Mouse (Mus musculus) small intestine, adult 10 weeks (tissue): ENCODE results near the gene Emid1. TPM values are rescaled to one million over a fixed set of nuclear protein-coding genes. Genes with fewer than 3 reads are reported as not detected.

Experiments
- polyA plus RNA-seq: library from polyadenylated mRNA; stranded (reverse); fragments of 350-450 nt; fragmentation: Illumina TruSeq; extraction: RNeasy Lipid Tissue Mini Kit (QIAGEN cat#74804); gene quantifications from one replicate; pipeline ENCODE4 v1.2.3, GENCODE M21; 2014; ENCODE audit warnings: low replicate concordance

The Emid1 gene
- not detected for polyA plus RNA-seq

GRCm38 (mm10) chr11:5151680-5152337, at the start of gene Emid1:
TSS of gene Emid1 (minus strand) at chr11:5152257.

GRCm38 (mm10) chr11:5098736-5099542, 53.1 kb downstream of the Emid1 start, which contains the start of the genes Rhbdd3 and Ewsr1:
TSS of gene Rhbdd3 (plus strand) at chr11:5098926.
TSS of gene Ewsr1 (minus strand) at chr11:5099266.

GRCm38 (mm10) chr11:5065056-5065821, 86.8 kb downstream of the Emid1 start, which contains the start of gene Gas2l1:
TSS of gene Gas2l1 (minus strand) at chr11:5065327.

GRCm38 (mm10) chr11:5057856-5058641, 94.0 kb downstream of the Emid1 start, which contains the start of gene Rasl10a:
TSS of gene Rasl10a (plus strand) at chr11:5058128.

Other genes starting within 250 kb of the Emid1 start
- gene Nefh, start 204.2 kb downstream of the Emid1 start, polyA plus RNA-seq, result not detected
- 57.9 TPM for gene Ap1b1, start 165.4 kb downstream of the Emid1 start, polyA plus RNA-seq
- gene Rasl10a, start 94.1 kb downstream of the Emid1 start, polyA plus RNA-seq, result not detected
- gene Gas2l1, start 86.9 kb downstream of the Emid1 start, polyA plus RNA-seq, result 1.3 TPM
- gene Rhbdd3, start 53.3 kb downstream of the Emid1 start, polyA plus RNA-seq, result 0.26 TPM
- gene Ewsr1, start 53.0 kb downstream of the Emid1 start, polyA plus RNA-seq, result 223 TPM
- gene Kremen1, start 109.3 kb upstream of the Emid1 start, polyA plus RNA-seq, result 1.3 TPM